Mouse (Mus musculus): ENCODE results near the gene Fan1.

Fan1 gene

DNA sequence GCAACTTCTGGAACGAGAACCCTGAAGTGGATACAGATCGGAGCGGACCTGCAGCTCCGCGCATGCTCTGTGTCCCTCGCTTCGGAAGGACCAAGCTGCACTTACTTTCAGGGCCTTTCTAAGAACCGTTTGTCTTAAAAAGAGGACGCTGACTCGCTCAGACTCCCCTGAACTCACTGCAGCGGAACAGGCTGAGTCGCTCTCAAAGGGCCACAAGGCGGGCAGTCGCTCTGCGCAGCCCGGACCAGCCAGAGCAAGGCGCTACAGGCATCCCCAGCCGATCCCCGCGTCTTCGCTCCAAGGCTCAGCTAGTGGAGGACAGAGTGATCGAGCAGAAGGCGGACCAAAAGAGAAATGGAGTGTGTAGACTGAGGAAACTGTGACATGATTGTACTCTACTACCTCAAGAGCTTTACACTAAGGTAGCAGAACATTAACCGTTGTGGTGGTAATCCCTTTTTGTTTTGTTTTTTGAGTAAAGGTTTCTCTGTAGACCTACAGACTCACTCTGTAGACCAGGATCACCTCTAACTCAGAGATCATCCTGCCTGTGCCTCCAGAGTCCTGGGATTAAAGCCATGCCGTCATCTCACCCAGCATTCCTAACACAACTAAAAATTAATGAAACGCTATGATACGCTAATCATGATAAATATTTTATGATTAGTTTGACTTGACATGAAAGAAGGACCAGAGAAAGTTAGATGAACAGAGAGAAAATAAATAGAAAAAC, at the start of gene Fan1:
Gene Fan1, minus strand, starts transcription at position 266 of the 733 bp plus-strand sequence.
- DNase-seq (ENCODE audit: low spot score in 2 of 2) = peak; percentile 89 to 93

DNA sequence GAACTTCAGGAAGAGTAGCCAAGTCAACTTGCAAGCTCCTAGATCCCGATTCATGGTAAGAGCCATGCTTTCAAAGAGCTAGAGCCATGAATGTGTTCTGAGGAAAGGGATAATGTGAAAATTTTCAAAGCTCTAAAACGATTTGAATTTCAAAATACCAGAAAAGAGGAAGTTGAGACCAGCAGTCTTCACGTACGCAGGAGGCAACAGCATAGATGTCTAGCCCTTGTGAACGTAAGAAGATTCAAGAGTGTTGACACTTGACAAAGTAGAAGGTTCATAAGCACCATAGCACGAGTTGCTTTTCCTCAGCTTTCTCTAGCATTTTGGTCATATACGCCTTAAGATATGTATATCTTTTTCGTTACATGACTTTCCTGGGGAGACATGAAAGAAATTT, 30.1 kb upstream of the Fan1 start:
- no peak for DNase-seq (ENCODE audit: low spot score in 2 of 2)

DNA sequence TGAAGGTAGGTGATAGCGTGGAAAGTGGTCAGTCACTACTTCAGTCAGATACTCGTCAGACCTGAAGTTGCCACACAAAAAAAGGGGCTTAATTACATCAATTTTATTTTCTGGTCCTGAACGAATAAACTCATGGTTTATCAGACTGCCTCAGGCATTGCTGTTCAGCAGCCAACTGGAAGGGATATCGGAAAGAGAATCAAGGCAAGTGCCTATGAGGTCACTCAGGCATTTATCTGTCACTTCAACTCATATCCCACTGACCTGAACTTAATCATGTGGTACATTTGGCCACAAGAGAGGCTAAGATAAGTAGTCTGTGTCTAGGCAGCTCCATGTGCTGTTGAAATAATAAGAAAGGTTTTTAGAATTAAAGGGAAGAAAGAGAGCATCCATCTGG, 28.6 kb upstream of the Fan1 start:
- DNase-seq (ENCODE audit: low spot score in 2 of 2) = no peak

DNA sequence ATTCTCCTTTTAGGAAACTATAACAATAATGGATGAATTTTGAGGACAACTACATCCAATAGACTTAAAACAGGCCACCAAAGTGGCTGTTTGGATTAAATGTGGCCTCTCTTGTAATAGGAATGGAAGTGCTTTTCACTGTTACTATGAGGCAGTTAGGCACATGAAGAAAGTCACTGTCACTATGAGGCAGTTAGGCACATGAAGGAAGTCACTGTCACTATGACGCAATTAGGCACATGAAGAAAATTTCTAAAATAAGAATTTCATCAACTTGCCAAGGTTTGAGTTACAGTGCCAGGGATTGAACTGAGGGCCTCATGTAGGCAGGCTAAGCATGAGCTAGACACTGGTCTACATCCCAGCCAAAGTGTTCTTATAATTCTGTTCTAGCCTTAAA, 26.8 kb upstream of the Fan1 start:
- DNase-seq (ENCODE audit: low spot score in 2 of 2) = no peak

DNA sequence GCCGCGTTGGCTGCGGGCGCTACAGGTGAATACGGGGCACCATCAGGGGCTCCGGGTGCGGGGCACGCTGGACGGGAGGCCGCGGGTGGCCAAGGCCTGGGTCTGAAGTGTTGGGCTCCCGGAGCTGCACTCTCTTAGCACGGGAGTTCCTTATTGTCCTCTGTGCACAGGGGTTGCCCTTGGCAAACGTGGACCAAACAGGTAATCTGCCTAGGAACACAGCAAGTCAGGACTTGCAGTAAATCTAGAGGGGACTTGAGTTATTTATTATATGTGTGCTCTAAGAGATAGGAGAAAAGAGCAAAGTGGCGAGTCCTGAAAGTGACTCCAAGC, 18.9 kb upstream of the Fan1 start:
- no peak for DNase-seq (ENCODE audit: low spot score in 2 of 2)

- DNase-seq (ENCODE audit: low spot score in 2 of 2) = peak; percentile 99
Observed at GRCm38 (mm10) chr7:64392122-64392818, 18.4 kb upstream of the Fan1 start, which contains the start of the genes Mphosph10 and Mcee. Gene Mphosph10 (minus strand): TSS chr7:64392268. Gene Mcee (plus strand): TSS chr7:64392607.

- DNase-seq (ENCODE audit: low spot score in 2 of 2) = peak; percentile 29 to 39
Observed at GRCm38 (mm10) chr7:64391479-64391878, 17.6 kb upstream of the Fan1 start.

- no peak for DNase-seq (ENCODE audit: low spot score in 2 of 2)
Observed at GRCm38 (mm10) chr7:64373147-64373829, 607 bp downstream of the Fan1 start.

GRCm38 (mm10) chr7:64371940-64372878, 1.7 kb downstream of the Fan1 start:
- DNase-seq (ENCODE audit: low spot score in 2 of 2) = no peak

- no peak for DNase-seq (ENCODE audit: low spot score in 2 of 2)
Observed at GRCm38 (mm10) chr7:64369841-64370240, 4.1 kb downstream of the Fan1 start.

- no peak for DNase-seq (ENCODE audit: low spot score in 2 of 2)
Observed at GRCm38 (mm10) chr7:64365863-64366262, 8.0 kb downstream of the Fan1 start.

- no peak for DNase-seq (ENCODE audit: low spot score in 2 of 2)
Observed at GRCm38 (mm10) chr7:64360586-64360945, 13.3 kb downstream of the Fan1 start.

GRCm38 (mm10) chr7:64359943-64360585, 13.8 kb downstream of the Fan1 start:
- DNase-seq (ENCODE audit: low spot score in 2 of 2) = no peak

- DNase-seq (ENCODE audit: low spot score in 2 of 2) = no peak
Observed at GRCm38 (mm10) chr7:64358666-64359065, 15.2 kb downstream of the Fan1 start.

DNA sequence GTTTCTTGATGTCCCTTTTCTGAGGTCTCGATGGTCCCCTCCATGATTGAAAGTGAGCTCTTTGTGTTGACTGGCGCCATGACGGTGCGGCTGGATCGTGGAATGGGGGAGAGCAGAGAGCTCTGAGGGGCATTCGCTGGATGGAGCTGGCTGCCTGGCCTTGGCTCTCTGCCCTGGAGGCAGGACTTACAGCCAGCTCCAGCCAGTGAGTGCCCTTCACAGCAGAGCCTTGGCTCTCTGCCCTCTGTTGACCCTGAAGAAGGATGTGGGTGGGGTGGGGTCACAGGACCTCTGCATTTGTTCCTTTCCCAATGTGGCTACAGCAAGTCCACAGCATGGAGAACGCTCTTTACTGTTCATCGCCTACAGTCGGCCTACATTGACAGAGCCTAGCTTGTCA, 16.5 kb downstream of the Fan1 start:
- peak in 1 of 2 experiments; percentile 30 for DNase-seq (ENCODE audit: low spot score in 2 of 2)

- no peak for DNase-seq (ENCODE audit: low spot score in 2 of 2)
Observed at GRCm38 (mm10) chr7:64356661-64357060, 17.2 kb downstream of the Fan1 start.

DNA sequence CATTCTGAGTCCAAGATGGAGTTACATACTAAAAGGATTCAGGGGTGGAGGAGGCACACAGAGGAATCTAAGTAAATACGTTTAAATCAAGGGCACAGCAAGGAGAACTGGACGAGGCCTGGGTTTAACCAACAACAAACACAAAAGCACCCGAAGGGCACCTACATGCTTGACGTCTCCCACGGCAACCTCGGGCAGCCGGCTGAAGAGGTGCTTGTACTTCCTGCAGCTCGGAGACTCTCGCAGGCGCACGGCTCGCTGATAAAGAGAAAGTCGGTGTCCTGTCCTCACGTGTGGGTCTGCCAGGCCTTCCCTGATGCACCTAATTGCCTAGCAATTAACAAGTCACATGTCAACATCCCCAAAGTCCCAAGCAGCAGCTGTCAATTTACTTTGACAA, 19.7 kb downstream of the Fan1 start:
- DNase-seq (ENCODE audit: low spot score in 2 of 2) = no peak

DNA sequence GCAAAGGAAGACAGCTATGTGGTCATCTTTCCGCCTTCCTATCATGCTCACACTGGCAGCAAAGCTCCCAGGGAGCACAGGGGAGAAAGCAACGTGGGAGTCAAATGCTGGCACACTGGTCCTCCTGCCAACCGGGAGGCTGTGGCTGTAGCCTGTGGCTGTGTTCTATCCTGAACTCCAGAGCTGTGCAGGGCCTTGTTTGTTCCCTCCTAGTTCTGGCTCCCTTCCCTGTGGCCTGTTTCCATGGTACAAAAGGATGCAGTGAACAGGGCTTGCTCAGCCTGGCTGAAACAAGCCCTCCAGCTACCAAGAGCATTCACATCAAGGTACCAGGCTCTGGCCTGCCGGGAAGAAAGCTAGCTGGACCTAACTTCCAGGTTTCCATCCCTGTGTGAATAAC, 22.8 kb downstream of the Fan1 start:
- DNase-seq (ENCODE audit: low spot score in 2 of 2) = no peak

DNA sequence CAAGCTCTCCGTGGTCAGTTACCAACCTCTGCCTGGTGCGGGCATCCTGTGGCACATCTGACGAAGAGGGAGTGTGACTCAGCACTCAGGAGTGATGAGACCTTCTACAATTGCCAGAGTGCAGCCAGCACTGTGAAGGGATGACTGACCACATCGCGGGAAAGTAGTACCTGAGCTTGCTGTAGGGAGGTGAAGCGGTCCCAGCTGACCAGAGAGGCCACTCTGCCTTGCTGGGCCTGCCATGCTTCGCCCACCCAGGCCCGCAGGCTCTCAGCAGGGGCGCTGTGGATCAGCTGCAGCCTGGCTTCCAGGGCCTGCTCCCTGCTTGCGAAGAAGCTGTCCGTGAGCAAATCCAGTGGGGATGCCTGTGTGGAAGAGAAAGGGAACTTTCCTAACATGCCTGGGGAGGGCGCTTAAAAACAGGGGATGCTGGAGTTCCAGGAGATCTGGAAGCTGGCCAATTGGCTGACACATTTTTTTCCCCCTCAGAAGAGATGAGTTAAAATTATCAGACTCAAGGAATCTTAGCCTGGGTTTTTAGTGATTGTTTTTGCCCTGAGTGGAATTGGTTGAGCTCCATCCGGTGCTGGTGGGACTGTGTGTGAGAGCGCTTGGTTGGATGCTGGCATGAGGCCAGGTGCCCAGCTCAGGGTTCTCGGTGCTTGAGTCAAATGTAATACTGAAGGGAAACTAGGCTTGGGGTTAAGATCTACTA, 24.6 kb downstream of the Fan1 start:
- no peak for DNase-seq (ENCODE audit: low spot score in 2 of 2)

- DNase-seq (ENCODE audit: low spot score in 2 of 2) = no peak
Observed at GRCm38 (mm10) chr7:64347813-64348212, 26.1 kb downstream of the Fan1 start.

DNA sequence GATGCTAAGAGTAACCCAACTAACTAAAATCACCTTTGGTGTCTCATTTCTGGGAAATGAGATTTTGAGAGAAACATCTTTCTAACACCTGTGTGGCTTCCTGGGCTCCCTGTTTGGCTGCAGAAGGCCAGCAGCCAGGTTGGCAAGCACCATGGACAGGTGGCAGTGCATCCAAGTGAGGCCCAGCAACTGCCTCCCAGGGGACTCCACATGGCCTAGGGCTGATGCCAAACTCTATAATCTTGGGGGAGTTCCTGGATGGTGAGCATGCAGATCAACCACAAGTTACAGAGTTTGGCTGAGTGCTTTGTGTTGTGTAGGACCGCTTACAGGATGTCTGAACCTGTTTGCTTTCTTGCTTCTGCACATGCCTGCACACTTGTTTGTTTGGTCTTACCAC, 41.2 kb downstream of the Fan1 start:
- DNase-seq (ENCODE audit: low spot score in 2 of 2) = no peak

All from spleen, postnatal 10 days (tissue).